Mouse (Mus musculus): ENCODE measurements around the gene Slc6a12. TPM values are rescaled to one million over a fixed set of nuclear protein-coding genes. Genes with fewer than 3 reads are reported as not detected.

Gene Slc6a12
- total and polyA plus RNA-seq, 3 experiments, result not detected

DNA sequence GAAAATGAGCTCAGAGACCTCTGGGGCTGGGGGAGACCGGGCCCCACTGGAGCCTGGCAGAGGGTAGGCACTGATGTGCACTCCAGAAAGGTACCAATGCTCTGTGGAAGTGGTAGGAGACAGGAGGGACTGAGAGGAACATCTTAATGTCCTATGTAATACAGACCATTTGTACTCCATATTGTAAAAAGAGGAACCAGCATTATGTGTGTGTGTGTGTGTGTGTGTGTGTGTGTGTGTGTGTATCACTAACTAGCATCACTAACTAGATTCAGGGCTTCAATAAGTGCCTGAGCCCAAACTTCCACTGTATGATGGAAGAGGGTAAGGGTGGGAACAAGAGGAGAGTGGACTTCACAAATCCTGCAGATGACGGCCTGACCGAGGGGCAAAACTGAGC, 42.5 kb downstream of the Slc6a12 start:
- no peak overlapping the region for H3K9ac ChIP-seq (ENCODE audit: control insufficient read depth, low read depth, low read length, poor library complexity, severe bottlenecking)
- H3K27ac ChIP-seq (ENCODE audit: control insufficient read depth, low read depth, low read length), result no peak overlapping the region
- no peaks in the 10 kb centered on the region for H3K79me2 ChIP-seq (ENCODE audit: control insufficient read depth, insufficient read depth, low read length, poor library complexity)
- TF ChIP-seq RCOR1 (IDR thresholded peaks at IDR 0.05; ENCODE audit: low read depth, low read length) (no peak), EP300 (IDR thresholded peaks at IDR 0.05; ENCODE audit: low read depth in 1 of 2, low read length in 2 of 2) (no peak), TBP (IDR thresholded peaks at IDR 0.05; ENCODE audit: low read depth, low read length) (no peak)
- no peaks in the 10 kb centered on the region for H3K4me1 ChIP-seq (ENCODE audit: control insufficient read depth in 1 of 2, insufficient read depth in 2 of 2, low read length in 2 of 2)
- no peak for DNase-seq (ENCODE audit: low read depth, low spot score)
- H3K27me3 ChIP-seq (ENCODE audit: control insufficient read depth in 1 of 2, insufficient read depth in 2 of 2, low read length in 2 of 2), result no peaks in the 10 kb centered on the region
- H3K4me3 ChIP-seq (ENCODE audit: control insufficient read depth in 1 of 2, insufficient read depth in 1 of 2, low read depth in 2 of 2, low read length in 2 of 2), result no peak overlapping the region
- no peaks in the 10 kb centered on the region for H3K9me3 ChIP-seq (replicated peaks; ENCODE audit: insufficient read depth, low read length)
- no peaks in the 10 kb centered on the region for H3K36me3 ChIP-seq (ENCODE audit: control insufficient read depth in 1 of 2, insufficient read depth in 2 of 2, low read length in 2 of 2)

DNA sequence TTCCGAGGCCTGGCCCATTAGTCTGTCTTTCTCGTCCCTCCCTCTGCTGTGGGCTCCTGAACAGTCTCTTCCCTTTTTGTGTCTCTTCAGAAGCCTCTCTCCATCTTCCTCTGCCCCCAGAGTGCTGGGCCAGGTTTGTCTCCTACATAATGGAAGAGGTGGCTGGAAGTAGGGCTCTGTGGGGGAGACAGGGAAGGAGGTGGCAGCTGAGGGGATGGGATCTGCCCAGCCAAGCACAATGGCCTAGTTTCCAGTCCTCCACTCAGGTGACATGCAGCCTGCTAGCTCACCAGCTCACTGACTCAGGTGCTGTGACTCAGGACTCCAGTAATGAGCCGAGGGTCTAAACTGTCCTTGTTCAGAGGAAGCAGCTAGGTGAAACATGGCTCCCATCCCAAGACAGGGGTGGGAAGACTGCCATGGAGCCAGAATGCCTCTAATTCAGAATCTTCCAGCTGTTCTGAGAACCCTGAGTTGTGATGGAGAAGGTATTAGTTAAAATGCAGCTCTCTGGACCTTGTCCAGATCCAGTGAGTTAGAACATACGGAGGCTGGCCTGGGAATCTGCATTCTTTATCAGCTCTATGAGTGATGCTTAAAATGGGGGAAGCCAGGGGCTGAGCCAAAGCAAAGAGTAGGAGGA, 49.9 kb downstream of the Slc6a12 start:
- no peaks in the 10 kb centered on the region for H3K27me3 ChIP-seq (ENCODE audit: control insufficient read depth in 1 of 2, insufficient read depth in 2 of 2, low read length in 2 of 2)

GRCm38 (mm10) chr6:121401140-121401539, 58.3 kb downstream of the Slc6a12 start:
- no peak for DNase-seq (ENCODE audit: low read depth, low spot score)
- H3K9me3 ChIP-seq (replicated peaks; ENCODE audit: insufficient read depth, low read length), result no peaks in the 10 kb centered on the region

More for the DNA sequence above, 49.9 kb downstream of the Slc6a12 start:
- Histone ChIP-seq H3K4me3 (ENCODE audit: control insufficient read depth in 1 of 2, insufficient read depth in 1 of 2, low read depth in 2 of 2, low read length in 2 of 2) (no peak overlapping the region), H3K4me1 (ENCODE audit: control insufficient read depth in 1 of 2, insufficient read depth in 2 of 2, low read length in 2 of 2) (no peaks in the 10 kb centered on the region), H3K9me3 (replicated peaks; ENCODE audit: insufficient read depth, low read length) (no peaks in the 10 kb centered on the region), H3K27ac (ENCODE audit: control insufficient read depth, low read depth, low read length) (no peak overlapping the region), H3K9ac (ENCODE audit: control insufficient read depth, low read depth, low read length, poor library complexity, severe bottlenecking) (no peak overlapping the region), H3K79me2 (ENCODE audit: control insufficient read depth, insufficient read depth, low read length, poor library complexity) (no peaks in the 10 kb centered on the region), H3K36me3 (ENCODE audit: control insufficient read depth in 1 of 2, insufficient read depth in 2 of 2, low read length in 2 of 2) (no peaks in the 10 kb centered on the region)
- TF ChIP-seq RCOR1 (IDR thresholded peaks at IDR 0.05; ENCODE audit: low read depth, low read length), result no peak
- no peak for TF ChIP-seq POLR2AphosphoS2 (IDR thresholded peaks at IDR 0.05; ENCODE audit: low read length)
- no peak for TF ChIP-seq ZMIZ1 (IDR thresholded peaks at IDR 0.05; ENCODE audit: low read depth, low read length)
- no peak for TF ChIP-seq GATA1 (IDR thresholded peaks at IDR 0.05; ENCODE audit: low read depth, low read length)
- no peak for TF ChIP-seq E2F4 (IDR thresholded peaks at IDR 0.05; ENCODE audit: borderline replicate concordance, low read depth, low read length)
- no peak for TF ChIP-seq MYB (IDR thresholded peaks at IDR 0.05; ENCODE audit: low read depth, low read length)
- TF ChIP-seq MXI1 (IDR thresholded peaks at IDR 0.05; ENCODE audit: low read depth, low read length), result no peak
- TF ChIP-seq ZKSCAN1 (IDR thresholded peaks at IDR 0.05; ENCODE audit: low read depth, low read length), result no peak
- TF ChIP-seq MAFK (IDR thresholded peaks at IDR 0.05; ENCODE audit: borderline replicate concordance, low read depth, low read length), result no peak
- TF ChIP-seq MYC (IDR thresholded peaks at IDR 0.05; ENCODE audit: low read depth, low read length), result no peak
- no peak for TF ChIP-seq KAT2A (conservative IDR thresholded peaks at IDR 0.05; ENCODE audit: low read depth, low read length)
- no peak for TF ChIP-seq USF1 (IDR thresholded peaks at IDR 0.05; ENCODE audit: low read depth, low read length)
- TF ChIP-seq POLR2A (IDR thresholded peaks at IDR 0.05; ENCODE audit: control insufficient read depth in 1 of 2, insufficient read depth in 1 of 2, low read depth in 1 of 2, low read length in 2 of 2, poor library complexity in 1 of 2), result no peak
- no peak for TF ChIP-seq TBP (IDR thresholded peaks at IDR 0.05; ENCODE audit: low read depth, low read length)
- no peak for TF ChIP-seq MAX (IDR thresholded peaks at IDR 0.05; ENCODE audit: low read length)
- DNase-seq (ENCODE audit: low read depth, low spot score), result no peak

More at GRCm38 (mm10) chr6:121401140-121401539, 58.3 kb downstream of the Slc6a12 start:
- no peak for TF ChIP-seq MXI1 (IDR thresholded peaks at IDR 0.05; ENCODE audit: low read depth, low read length)
- TF ChIP-seq ZMIZ1 (IDR thresholded peaks at IDR 0.05; ENCODE audit: low read depth, low read length), result no peak
- TF ChIP-seq TCF12 (IDR thresholded peaks at IDR 0.05; ENCODE audit: low read depth, low read length), result no peak
- TF ChIP-seq UBTF (IDR thresholded peaks at IDR 0.05; ENCODE audit: borderline replicate concordance, insufficient read depth, low read depth, low read length), result no peak
- Histone ChIP-seq H3K79me2 (ENCODE audit: control insufficient read depth, insufficient read depth, low read length, poor library complexity) (no peaks in the 10 kb centered on the region), H3K4me1 (ENCODE audit: control insufficient read depth in 1 of 2, insufficient read depth in 2 of 2, low read length in 2 of 2) (no peaks in the 10 kb centered on the region), H3K27ac (ENCODE audit: control insufficient read depth, low read depth, low read length) (no peak overlapping the region), H3K36me3 (ENCODE audit: control insufficient read depth in 1 of 2, insufficient read depth in 2 of 2, low read length in 2 of 2) (no peaks in the 10 kb centered on the region), H3K27me3 (ENCODE audit: control insufficient read depth in 1 of 2, insufficient read depth in 2 of 2, low read length in 2 of 2) (no peaks in the 10 kb centered on the region), H3K9ac (ENCODE audit: control insufficient read depth, low read depth, low read length, poor library complexity, severe bottlenecking) (no peak overlapping the region), H3K4me3 (ENCODE audit: control insufficient read depth in 1 of 2, insufficient read depth in 1 of 2, low read depth in 2 of 2, low read length in 2 of 2) (no peak overlapping the region)
